Mouse (Mus musculus) B cell, adult 2 months (primary cell): ENCODE measurements around the gene Tirap.
A peak's percentile ranks its signal among the peaks of the same experiment; 100 is the strongest.

Source experiments
- DNase-seq, 2 experiments: peaks; one replicate each; pipeline ENCODE4 v3.0.0; 2022

Tirap gene

GRCm38 (mm10) chr9:35199772-35200471 lies at the start of gene Tirap, which contains the start of gene Srpr:
Gene Tirap, minus strand, starts transcription at chr9:35200291.
Gene Srpr, plus strand, starts transcription at chr9:35200175.
- DNase-seq, result peak; percentile 94

- DNase-seq, result no peak
These were observed 49.4 kb upstream of the Tirap start for GRCm38 (mm10) chr9:35249476-35249875.

GRCm38 (mm10) chr9:35247405-35247804 lies 47.3 kb upstream of the Tirap start:
- DNase-seq, result no peak

- no peak for DNase-seq
These were observed 39.6 kb upstream of the Tirap start for GRCm38 (mm10) chr9:35239734-35240133.

- no peak for DNase-seq
These were observed 39.0 kb upstream of the Tirap start for GRCm38 (mm10) chr9:35238915-35239571.

- no peak for DNase-seq
These were observed 38.3 kb upstream of the Tirap start for GRCm38 (mm10) chr9:35238371-35238770.

GRCm38 (mm10) chr9:35235996-35236395 lies 35.9 kb upstream of the Tirap start:
- no peak for DNase-seq

- no peak for DNase-seq
These were observed 28.6 kb upstream of the Tirap start for GRCm38 (mm10) chr9:35228671-35229070.

GRCm38 (mm10) chr9:35223466-35223865 lies 23.4 kb upstream of the Tirap start:
- DNase-seq, result no peak

GRCm38 (mm10) chr9:35217963-35218362 lies 17.9 kb upstream of the Tirap start:
- no peak for DNase-seq

GRCm38 (mm10) chr9:35211573-35212511 lies 11.8 kb upstream of the Tirap start:
- DNase-seq, result no peak

GRCm38 (mm10) chr9:35210542-35211474 lies 10.7 kb upstream of the Tirap start, which contains the start of gene Foxred1:
Gene Foxred1, minus strand, starts transcription at chr9:35211055.
- peak; percentile 99 for DNase-seq

GRCm38 (mm10) chr9:35204421-35204820 lies 4.3 kb upstream of the Tirap start:
- DNase-seq, result no peak

- DNase-seq, result no peak
These were observed 3.4 kb upstream of the Tirap start for GRCm38 (mm10) chr9:35203536-35203935.

GRCm38 (mm10) chr9:35200529-35201060 lies 504 bp upstream of the Tirap start:
- DNase-seq, result no peak

GRCm38 (mm10) chr9:35198945-35199771 lies 933 bp downstream of the Tirap start:
- DNase-seq, result no peak

- no peak for DNase-seq
These were observed 1.7 kb downstream of the Tirap start for GRCm38 (mm10) chr9:35198351-35198750.

GRCm38 (mm10) chr9:35197625-35198024 lies 2.5 kb downstream of the Tirap start:
- no peak for DNase-seq

GRCm38 (mm10) chr9:35194048-35194447 lies 6.0 kb downstream of the Tirap start:
- DNase-seq, result no peak

GRCm38 (mm10) chr9:35192983-35193542 lies 7.0 kb downstream of the Tirap start:
- DNase-seq, result no peak

- DNase-seq, result no peak
These were observed 11.4 kb downstream of the Tirap start for GRCm38 (mm10) chr9:35188700-35189099.
